Mouse (Mus musculus): ENCODE measurements at regions not wholly inside any gene's neighbourhood (a gene's known extent, or its start where the extent isn't known, plus 50 kb on each side); places are given as distances from the start of the nearest gene placed in this dataset.
A peak's percentile ranks its signal among the peaks of the same experiment; 100 is the strongest.

DNA sequence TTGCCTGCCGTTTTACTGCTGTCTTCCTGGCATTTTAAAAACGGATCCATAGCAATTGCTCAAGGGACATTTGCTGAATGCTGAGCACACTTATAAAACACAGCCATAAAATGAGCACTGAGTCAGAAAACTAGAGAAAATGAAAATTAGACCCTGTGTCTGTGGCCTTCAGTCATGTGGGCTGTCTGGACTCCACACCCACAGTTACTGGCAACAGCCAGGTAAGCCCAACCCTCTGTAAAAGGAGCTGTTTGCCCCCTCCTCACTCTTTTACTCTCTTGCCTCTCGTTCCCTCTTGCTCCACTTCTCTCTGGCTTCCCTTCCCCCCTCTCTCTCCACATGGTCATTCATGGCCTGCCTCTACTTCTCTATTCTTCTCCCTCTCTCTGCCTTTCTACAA lies 2169.9 kb downstream of the 9330182O14Rik start:
- DNase-seq (ENCODE audit: low spot score) = no peak

DNA sequence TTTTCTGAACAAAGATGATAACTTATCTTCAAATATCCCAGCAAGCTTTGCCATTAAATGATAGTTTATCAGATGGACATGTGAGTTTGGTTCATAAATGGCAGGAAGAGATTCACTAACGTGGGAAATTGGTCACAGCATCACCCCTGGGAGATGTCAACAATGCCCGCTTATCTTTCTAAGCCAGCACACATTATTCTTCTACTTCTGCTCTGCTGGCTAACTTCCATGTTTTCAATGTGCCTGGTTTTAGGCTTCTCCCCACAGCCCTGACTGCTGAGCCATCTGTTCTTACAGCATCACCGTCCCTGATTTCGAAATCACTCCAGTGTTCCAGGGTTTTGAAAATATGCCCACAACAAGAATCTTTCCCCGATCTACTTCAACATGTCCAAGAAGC lies 2175.4 kb downstream of the 9330182O14Rik start:
- DNase-seq (ENCODE audit: low spot score) = no peak

DNA sequence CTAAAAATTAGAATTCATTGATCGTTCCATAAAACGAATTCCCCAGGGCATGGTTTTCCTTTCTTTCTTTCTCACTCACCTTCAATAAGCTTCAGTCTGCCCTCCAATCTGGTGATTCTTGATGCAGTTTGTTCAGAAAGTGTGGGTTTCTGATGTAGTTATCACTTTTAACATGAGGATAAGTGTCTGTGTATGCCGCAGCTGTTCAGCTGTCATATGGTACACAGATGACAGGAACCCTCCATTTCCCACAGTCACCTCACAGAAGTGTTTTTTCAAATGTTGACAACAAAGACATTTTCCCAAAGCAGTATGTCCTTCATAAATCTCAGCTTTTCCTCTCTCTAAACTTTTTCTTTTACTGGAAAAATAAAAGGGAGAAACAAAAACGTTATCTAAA lies 2177.0 kb downstream of the 9330182O14Rik start:
- no peak for DNase-seq (ENCODE audit: low spot score)

DNA sequence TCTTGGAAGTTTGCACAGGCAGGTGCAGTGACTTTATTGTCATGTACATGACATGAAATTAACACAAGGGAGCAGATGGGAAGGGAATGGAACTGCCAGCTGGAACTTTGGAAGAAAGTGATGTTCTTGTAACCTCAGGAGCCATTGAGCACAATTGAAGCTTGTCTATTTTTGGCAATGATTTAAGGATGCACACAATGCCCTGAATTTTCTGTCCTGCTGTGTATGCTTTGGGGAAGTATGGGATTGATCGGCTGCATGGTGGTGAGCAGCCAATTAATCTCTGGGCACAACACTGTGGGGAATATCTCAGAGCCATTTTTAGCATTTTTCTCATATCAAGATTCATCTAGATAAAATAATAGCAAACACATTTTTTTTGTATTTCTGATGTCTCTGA lies 2186.2 kb downstream of the 9330182O14Rik start:
- no peak for DNase-seq (ENCODE audit: low spot score)

DNA sequence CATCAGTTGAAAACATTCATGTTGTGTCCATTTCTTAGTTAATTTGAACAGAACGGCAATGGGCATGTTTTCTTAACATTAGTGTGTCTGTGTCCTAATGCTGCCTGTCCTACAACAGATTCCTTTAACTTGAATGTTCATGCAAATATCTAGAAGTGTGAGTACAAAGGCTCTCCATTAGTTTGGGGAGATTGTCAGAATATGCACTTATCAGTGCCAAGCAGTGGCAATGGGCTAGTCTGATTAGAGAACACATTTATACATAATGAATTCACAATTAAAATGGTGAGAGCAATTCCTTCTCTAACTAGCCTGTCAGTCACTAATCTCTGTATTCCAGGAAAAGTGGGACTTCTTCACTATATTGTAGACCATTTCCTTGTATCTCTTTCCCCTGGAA lies 2188.8 kb downstream of the 9330182O14Rik start:
- peak; percentile 45 for DNase-seq (ENCODE audit: low spot score)

DNA sequence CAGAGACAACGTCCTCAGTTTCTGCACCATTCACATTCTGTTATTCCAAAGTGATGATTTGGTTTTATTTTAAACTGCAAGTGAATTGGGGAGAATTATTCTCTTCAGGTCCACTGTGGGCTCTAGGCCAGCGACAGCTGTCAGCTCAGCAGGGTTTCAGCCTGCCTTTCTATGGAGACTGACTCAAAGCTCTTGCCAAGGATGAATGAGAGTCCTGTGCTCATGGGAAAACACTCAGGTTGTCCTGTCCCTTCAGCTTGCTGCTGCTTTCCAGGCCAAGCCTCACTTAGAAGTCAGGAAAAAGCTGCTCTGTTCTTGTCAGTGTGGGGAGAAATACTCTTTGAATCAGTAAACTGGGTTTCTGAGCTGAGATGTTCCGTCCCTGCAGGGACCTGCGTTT lies 2191.1 kb downstream of the 9330182O14Rik start:
- no peak for DNase-seq (ENCODE audit: low spot score)

DNA sequence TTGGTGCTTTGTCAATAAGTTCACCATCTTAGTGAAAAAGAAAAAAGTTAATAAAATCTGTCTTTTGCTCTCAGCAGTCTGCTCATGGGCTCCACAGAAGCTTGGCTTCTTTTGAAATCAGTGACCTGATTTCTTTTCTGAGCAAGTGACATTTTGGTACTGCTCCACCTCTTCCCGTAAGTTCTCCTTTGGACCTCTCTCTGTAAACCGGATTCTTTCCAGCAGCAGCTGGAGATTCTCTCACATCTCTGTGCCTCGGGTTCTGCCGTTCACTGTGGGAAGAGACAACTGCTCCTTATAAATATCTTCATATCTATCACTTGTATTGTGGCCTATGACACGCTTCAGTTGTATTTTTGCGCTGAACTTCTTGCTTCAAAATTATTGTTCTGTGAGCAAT lies 2194.4 kb downstream of the 9330182O14Rik start:
- no peak for DNase-seq (ENCODE audit: low spot score)

DNA sequence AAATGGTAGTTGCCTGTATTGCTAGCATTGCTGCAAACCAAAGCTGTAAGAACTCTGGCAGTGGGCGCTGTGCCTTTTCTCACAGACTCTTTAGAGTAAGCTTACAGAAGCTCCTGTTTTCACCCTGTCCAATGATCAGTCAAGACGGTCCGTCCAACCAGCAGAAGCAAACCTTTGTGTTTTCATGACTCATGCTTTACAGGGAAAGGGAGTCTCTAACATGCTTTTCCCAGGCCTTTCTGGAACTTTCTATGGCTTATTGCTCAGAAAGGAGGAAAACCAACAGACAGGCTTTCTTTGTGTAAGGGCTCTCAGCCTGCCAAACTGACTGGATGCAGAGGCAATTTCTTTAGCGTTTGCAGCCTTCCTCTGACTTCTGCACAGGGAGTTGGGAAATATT lies 2195.6 kb downstream of the 9330182O14Rik start:
- no peak for DNase-seq (ENCODE audit: low spot score)

DNA sequence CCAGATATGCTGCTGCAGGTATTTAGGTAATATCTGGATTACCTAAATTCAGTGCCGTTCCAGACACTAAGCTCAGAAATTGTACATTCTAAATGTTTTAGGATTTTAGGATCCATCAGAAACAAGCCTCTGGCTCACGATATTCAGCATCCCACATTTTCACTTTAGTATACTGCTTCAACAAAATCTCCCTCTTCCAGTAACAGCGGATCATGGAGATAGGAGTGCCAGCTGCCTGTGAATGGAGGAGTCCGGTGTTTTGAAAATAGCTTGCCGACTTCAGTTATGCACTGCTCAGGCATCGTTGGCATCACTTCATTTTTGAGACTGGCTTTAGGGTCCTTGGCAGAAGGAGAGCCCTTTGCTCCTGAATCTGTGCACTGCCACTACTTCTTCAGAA lies 2199.5 kb downstream of the 9330182O14Rik start:
- DNase-seq (ENCODE audit: low spot score) = no peak

DNA sequence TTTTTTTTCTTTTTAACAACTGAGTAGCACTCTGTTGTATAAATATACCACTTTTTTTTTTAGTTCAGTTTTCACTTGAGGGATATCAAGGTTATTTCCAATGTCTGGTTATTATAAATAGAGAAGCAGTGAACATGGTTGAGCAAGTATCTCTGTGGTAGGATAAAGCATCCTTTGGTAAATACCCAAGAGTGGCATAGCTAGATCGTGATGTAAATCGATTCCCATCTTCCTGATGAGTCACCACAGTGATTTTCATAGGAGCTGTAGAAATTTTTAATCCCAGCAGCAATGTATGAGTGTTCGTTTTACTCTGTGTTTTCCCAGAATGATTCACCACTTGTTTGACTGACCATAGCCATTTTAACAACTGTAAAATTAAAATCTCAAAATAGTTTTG lies 2212.0 kb downstream of the 9330182O14Rik start:
- no peak for DNase-seq (ENCODE audit: low spot score)

DNA sequence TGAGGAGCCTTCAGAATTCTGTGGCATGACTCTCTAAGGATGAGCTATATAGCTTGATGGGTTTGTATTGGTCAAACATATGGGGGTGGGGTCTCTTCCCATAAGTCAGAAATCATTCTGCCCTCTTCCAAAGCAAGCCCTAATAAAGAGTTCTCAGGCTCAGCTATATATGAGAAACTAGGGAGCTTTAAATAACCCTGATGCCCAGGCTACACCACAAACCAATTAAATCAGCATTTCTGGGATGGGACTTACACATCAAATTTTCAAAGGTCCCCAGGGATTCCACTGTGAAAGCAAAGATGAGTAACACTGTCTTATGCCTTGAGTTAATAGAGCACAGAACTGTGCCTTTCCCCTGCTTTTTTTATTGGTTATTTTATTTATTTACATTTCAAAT lies 2227.7 kb downstream of the 9330182O14Rik start:
- no peak for DNase-seq (ENCODE audit: low spot score)

DNA sequence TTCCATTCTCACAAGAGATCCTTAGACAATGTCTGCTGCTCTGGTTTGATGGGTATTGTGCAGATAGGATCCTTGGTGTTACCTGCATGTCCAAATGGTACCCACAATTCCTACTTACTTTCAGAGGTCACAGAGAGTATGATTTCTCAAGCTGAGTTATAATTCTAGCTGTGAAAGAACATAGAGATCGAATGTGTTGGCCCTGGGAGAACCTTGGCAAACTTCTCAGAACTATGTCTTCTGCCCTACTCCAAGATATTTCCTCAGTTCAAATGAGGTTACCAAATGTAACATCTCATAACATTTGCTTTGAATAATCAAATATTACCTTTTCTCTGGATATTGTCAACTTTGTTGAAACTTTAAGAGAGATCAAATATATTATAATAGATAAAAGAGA lies 2230.8 kb downstream of the 9330182O14Rik start:
- DNase-seq (ENCODE audit: low spot score) = no peak

DNA sequence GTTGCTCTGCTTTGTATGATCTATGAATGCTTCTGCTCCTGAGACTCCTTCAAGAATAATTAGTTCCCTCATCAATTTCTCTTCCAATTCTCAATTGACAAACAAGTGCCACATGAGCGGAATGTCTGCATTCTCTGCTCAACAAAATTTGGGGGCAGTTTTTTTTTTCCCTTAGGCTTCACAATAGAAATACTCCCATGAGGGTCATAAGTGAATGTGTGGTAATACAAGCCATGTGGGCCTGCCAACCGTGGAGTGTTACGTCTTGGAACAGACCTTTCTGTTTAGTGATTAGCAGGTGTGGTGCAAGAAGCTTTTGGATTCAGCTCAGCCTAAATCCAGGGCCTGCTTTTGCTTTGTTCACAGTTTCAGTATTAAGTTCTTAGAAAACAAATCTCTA lies 2232.6 kb downstream of the 9330182O14Rik start:
- no peak for DNase-seq (ENCODE audit: low spot score)

DNA sequence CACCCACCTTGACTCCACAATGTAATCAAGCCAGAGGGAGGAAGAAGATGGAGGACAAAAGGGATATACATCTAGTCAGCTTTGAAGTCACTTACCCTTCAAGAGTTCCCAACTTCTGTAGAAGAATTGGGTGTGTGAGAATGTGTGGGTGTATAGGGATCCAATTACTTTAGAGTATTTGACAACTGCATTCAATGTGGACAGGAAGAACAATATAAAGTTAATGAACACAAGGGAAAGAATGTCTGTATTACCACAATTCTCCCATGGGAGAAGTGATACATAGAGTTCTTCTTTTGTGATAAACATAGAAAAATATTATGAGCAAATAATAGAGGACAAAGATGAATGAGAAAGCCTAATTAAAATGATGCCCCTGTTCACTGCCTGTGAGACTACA lies 2235.4 kb downstream of the 9330182O14Rik start:
- DNase-seq (ENCODE audit: low spot score) = no peak

DNA sequence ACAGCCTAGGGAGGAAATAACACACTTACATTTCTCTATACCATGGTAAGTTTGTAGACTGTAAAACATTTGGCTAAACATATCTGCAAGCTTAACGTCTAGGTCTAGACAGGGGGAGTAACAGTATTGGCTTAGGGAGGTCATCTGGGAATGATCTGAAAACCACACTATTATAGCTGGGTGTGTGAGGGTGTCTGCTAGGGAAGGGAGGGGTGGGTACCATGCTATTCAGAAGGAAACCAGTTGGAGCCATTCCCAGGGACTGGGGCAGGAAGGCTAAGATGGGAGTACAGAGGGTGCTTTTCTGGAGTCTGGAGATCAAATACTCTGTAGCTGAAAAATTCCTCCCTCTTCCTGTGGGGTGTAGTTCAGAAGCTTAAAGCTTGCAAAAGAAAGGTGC lies 2235.9 kb downstream of the 9330182O14Rik start:
- no peak for DNase-seq (ENCODE audit: low spot score)

DNA sequence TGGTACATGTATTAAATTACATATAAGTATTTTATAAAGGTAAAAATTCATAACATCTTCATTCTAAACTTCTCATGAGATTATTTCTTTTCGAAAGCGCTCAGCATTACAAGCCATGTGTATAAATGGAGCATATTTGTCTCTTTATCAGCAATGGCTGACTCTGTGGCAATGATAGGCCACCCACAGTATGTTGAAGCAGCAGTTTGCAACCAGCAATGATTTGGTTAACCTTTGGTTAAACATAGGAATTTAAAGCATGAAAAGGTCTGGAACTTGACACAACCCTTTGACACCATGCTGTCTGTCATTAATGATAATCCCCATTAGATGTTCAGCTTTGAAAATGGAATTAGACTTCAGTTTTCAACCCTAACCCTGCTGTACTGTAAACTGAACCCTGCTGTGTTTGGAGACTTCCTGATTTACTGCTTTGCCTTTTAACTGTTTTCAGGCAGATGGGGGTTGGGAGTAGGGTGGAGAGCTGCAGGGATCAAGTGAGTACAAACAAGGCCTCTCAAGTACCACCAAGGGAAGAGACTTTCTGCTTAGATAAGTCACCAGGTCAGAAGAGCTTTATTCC lies 2238.6 kb downstream of the 9330182O14Rik start:
- no peak for DNase-seq (ENCODE audit: low spot score)
